Mouse (Mus musculus) CH12.LX (cell line): ENCODE measurements around the gene Emilin3. TPM values are rescaled to one million over a fixed set of nuclear protein-coding genes. Genes with fewer than 3 reads are reported as not detected.

Source experiments
- DNase-seq: peaks from one replicate; pipeline ENCODE4 v3.0.0-alpha.2; 2013; ENCODE audit errors: extremely low read depth
- H3K27ac ChIP-seq: 2 replicates; pipeline ENCODE4 v1.5.1; 2012; ENCODE audit warnings: low read depth, mild to moderate bottlenecking, control low read depth, moderate library complexity; ENCODE audit not compliant: insufficient read depth
- H3K27me3 ChIP-seq: replicated peaks from 2 replicates; pipeline ENCODE3; 2012; ENCODE audit warnings: inconsistent platforms
- H3K36me3 ChIP-seq, 2 experiments: replicated peaks in 1 of 2; 2 replicates each; pipeline versions ENCODE3 to v1.6.1; 2012; ENCODE audit warnings: inconsistent platforms in 1 of 2, low read length in 1 of 2, mild to moderate bottlenecking in 1 of 2, mixed read lengths in 1 of 2, moderate library complexity in 1 of 2; ENCODE audit not compliant: control insufficient read depth in 1 of 2, insufficient read depth in 1 of 2
- H3K4me1 ChIP-seq, 2 experiments: 2 replicates each; pipeline ENCODE4 v1.6.1; 2012; ENCODE audit warnings: inconsistent platforms in 1 of 2, moderate library complexity in 1 of 2; ENCODE audit not compliant: insufficient read depth in 2 of 2, control insufficient read depth in 1 of 2
- H3K4me2 ChIP-seq: 2 replicates; pipeline ENCODE4 v1.6.1; 2012; ENCODE audit warnings: low read depth, mild to moderate bottlenecking, control low read depth; ENCODE audit not compliant: poor library complexity, insufficient read depth, severe bottlenecking
- H3K4me3 ChIP-seq, 3 experiments: fragments of 150-350 bp in 1 of 3; sonication (generic) in 1 of 3; replicated peaks in 1 of 3; 2 replicates each; pipeline versions ENCODE3 to v1.5.1; 2011 to 2012; ENCODE audit warnings: low read depth in 2 of 3, low read length in 2 of 3, mild to moderate bottlenecking in 2 of 3, moderate library complexity in 2 of 3, control low read depth in 1 of 3, improper control_type of control experiment in 1 of 3, inconsistent platforms in 1 of 3, mixed read lengths in 1 of 3; ENCODE audit not compliant: poor library complexity in 1 of 3
- H3K79me2 ChIP-seq: replicated peaks from 2 replicates; pipeline ENCODE4 v1.6.1; 2012; ENCODE audit warnings: mild to moderate bottlenecking, moderate library complexity; ENCODE audit not compliant: control insufficient read depth, poor library complexity, insufficient read depth, severe bottlenecking; ENCODE audit errors: extremely low read depth
- H3K9ac ChIP-seq: 2 replicates; pipeline ENCODE4 v1.6.1; 2012; ENCODE audit warnings: low read depth, mild to moderate bottlenecking, control low read depth, moderate library complexity; ENCODE audit not compliant: insufficient read depth
- H3K9me3 ChIP-seq: replicated peaks from 2 replicates; pipeline ENCODE3; 2012; ENCODE audit warnings: low read length, inconsistent platforms, mixed read lengths
- CHD1 ChIP-seq: IDR thresholded peaks from 2 replicates; pipeline ENCODE4 v1.6.1; 2012; ENCODE audit warnings: low read depth, low read length, improper control_type of control experiment, inconsistent platforms
- CTCF ChIP-seq, 2 experiments: IDR thresholded peaks in 1 of 2; conservative IDR thresholded peaks in 1 of 2; 2 replicates each; pipeline ENCODE4 v1.5.1; 2011 to 2012; ENCODE audit warnings: low read depth in 2 of 2, low read length in 2 of 2, improper control_type of control experiment in 1 of 2, inconsistent platforms in 1 of 2, mild to moderate bottlenecking in 1 of 2, moderate library complexity in 1 of 2
- E2F4 ChIP-seq: IDR thresholded peaks from 2 replicates; pipeline ENCODE4 v1.6.1; 2011; ENCODE audit warnings: low read depth, low read length, improper control_type of control experiment; ENCODE audit not compliant: insufficient replicate concordance
- ELF1 ChIP-seq: IDR thresholded peaks from 2 replicates; pipeline ENCODE4 v1.6.1; 2014; ENCODE audit warnings: low read depth, mild to moderate bottlenecking, inconsistent platforms, low read length, improper control_type of control experiment
- EP300 ChIP-seq: IDR thresholded peaks from 2 replicates; pipeline ENCODE4 v1.6.1; 2011; ENCODE audit warnings: low read length, improper control_type of control experiment
- ETS1 ChIP-seq: conservative IDR thresholded peaks from 2 replicates; pipeline ENCODE4 v1.6.1; 2012; ENCODE audit warnings: low read depth, mild to moderate bottlenecking, inconsistent platforms, low read length, improper control_type of control experiment, moderate library complexity
- GABPA ChIP-seq: IDR thresholded peaks from 2 replicates; pipeline ENCODE4 v1.6.1; 2012; ENCODE audit warnings: low read depth, low read length, improper control_type of control experiment, inconsistent platforms; ENCODE audit not compliant: insufficient replicate concordance
- IRF4 ChIP-seq: IDR thresholded peaks from 2 replicates; pipeline ENCODE4 v1.6.1; 2014; ENCODE audit warnings: low read depth, mild to moderate bottlenecking, inconsistent platforms, low read length, improper control_type of control experiment
- JUND ChIP-seq: conservative IDR thresholded peaks from 2 replicates; pipeline ENCODE4 v1.6.1; 2011; ENCODE audit warnings: low read depth, low read length, improper control_type of control experiment
- MAFK ChIP-seq: IDR thresholded peaks from 2 replicates; pipeline ENCODE4 v1.6.1; 2011; ENCODE audit warnings: low read length, improper control_type of control experiment; ENCODE audit not compliant: insufficient replicate concordance
- MAX ChIP-seq: IDR thresholded peaks from 2 replicates; pipeline ENCODE4 v1.6.1; 2011; ENCODE audit warnings: low read length, improper control_type of control experiment
- MEF2A ChIP-seq: IDR thresholded peaks from 2 replicates; pipeline ENCODE4 v1.6.1; 2014; ENCODE audit warnings: low read depth, mild to moderate bottlenecking, inconsistent platforms, low read length, improper control_type of control experiment, borderline replicate concordance
- MXI1 ChIP-seq: IDR thresholded peaks from 2 replicates; pipeline ENCODE4 v1.6.1; 2011; ENCODE audit warnings: mild to moderate bottlenecking, low read depth, low read length, improper control_type of control experiment
- PAX5 ChIP-seq: IDR thresholded peaks from 2 replicates; pipeline ENCODE4 v1.6.1; 2012; ENCODE audit warnings: low read length, inconsistent platforms, mixed read lengths
- POLR2A ChIP-seq: IDR thresholded peaks from 2 replicates; pipeline ENCODE4 v1.6.1; 2011; ENCODE audit warnings: low read depth, mild to moderate bottlenecking, improper control_type of control experiment, low read length
- POLR2AphosphoS2 ChIP-seq: IDR thresholded peaks from 2 replicates; pipeline ENCODE4 v1.6.1; 2011; ENCODE audit warnings: low read depth, low read length, improper control_type of control experiment
- SIN3A ChIP-seq: IDR thresholded peaks from 2 replicates; pipeline ENCODE4 v1.6.1; 2012; ENCODE audit warnings: low read length, improper control_type of control experiment, inconsistent platforms
- SMC3 ChIP-seq: IDR thresholded peaks from 2 replicates; pipeline ENCODE4 v1.6.1; 2011; ENCODE audit warnings: low read depth, low read length, improper control_type of control experiment
- TCF12 ChIP-seq: IDR thresholded peaks from 2 replicates; pipeline ENCODE4 v1.6.1; 2014; ENCODE audit warnings: low read depth, mild to moderate bottlenecking, inconsistent platforms, low read length, improper control_type of control experiment
- UBTF ChIP-seq: IDR thresholded peaks from 2 replicates; pipeline ENCODE4 v1.6.1; 2012; ENCODE audit warnings: low read depth, mild to moderate bottlenecking, inconsistent platforms, low read length, improper control_type of control experiment, moderate library complexity
- ZC3H11A ChIP-seq: IDR thresholded peaks from 2 replicates; pipeline ENCODE4 v1.6.1; 2012; ENCODE audit warnings: low read depth, mild to moderate bottlenecking, inconsistent platforms, low read length, improper control_type of control experiment
- ZKSCAN1 ChIP-seq: IDR thresholded peaks from 2 replicates; pipeline ENCODE4 v1.6.1; 2012; ENCODE audit warnings: low read depth, inconsistent platforms, low read length, improper control_type of control experiment, borderline replicate concordance
- ZMIZ1 ChIP-seq: IDR thresholded peaks from 2 replicates; pipeline ENCODE4 v1.6.1; 2012; ENCODE audit warnings: low read depth, mild to moderate bottlenecking, inconsistent platforms, low read length, improper control_type of control experiment
- ZNF384 ChIP-seq: IDR thresholded peaks from 2 replicates; pipeline ENCODE4 v1.6.1; 2012; ENCODE audit warnings: low read depth, low read length, improper control_type of control experiment, inconsistent platforms
- dilution Hi-C: fragments of 300-500 bp; cut with MboI; formaldehyde crosslinking; loops from 2 replicates; pipeline ENCODE4 v1.14.3; 2020; ENCODE audit warnings: low sequenced_read_pairs; ENCODE audit not compliant: extremely low pct_unique_long_range_greater_than_20kb, extremely low pct_ligation_motif_present
- in situ Hi-C: fragments of 300-500 bp; cut with MboI; formaldehyde crosslinking; loops from 3 replicates; pipeline ENCODE4 v1.14.3; 2019; ENCODE audit warnings: low sequenced_read_pairs, low pct_ligation_motif_present, low pct_unique_long_range_greater_than_20kb, mixed read lengths
- polyA plus RNA-seq: library from polyadenylated mRNA; unstranded; fragments of >175 nt; gene quantifications from 2 replicates; pipeline ENCODE4 v1.2.1, GENCODE M21; 2012; ENCODE audit warnings: low read depth; ENCODE audit not compliant: insufficient read length
- total RNA-seq, 2 experiments: library from RNA; depleted of rRNA; stranded (reverse); fragments of 300-350 nt in 1 of 2; fragments of >200 nt in 1 of 2; gene quantifications; 2 replicates each; pipeline ENCODE4 v1.2.3; 2012 to 2014

Gene Emilin3
- total and polyA plus RNA-seq, 3 experiments: not detected

DNA sequence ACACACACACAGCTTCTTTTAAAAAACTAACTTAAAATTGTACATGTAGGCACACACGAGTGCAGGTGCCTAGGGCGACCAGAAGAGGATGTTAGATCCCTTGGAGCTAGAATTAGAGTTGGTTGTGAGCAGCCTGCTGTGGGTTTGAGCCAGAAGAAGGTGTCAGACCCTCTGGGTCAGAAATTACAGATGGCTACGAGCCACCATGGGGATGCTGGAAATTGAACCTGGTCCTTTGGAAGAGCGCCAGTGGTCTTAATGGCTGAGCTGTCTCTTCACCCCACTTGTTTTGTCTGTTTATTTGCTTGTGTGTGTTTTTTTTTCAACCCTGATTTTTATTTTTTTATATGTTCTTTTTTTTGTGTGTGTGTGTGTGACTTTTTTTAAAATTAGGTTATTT lies 22.3 kb upstream of the Emilin3 start:
- TF ChIP-seq MXI1 (no peak), JUND (no peak), MAFK (no peak), ZNF384 (no peak), PAX5 (no peak), POLR2AphosphoS2 (no peak), ZKSCAN1 (no peak), MAX (no peak), POLR2A (no peak)
- Histone ChIP-seq H3K9me3 (no peaks in the 10 kb centered on the region), H3K27ac (no peak overlapping the region), H3K36me3 (no peaks in the 10 kb centered on the region), H3K4me3 (no peak overlapping the region), H3K9ac (no peak overlapping the region), H3K4me1 (no peaks in the 10 kb centered on the region), H3K79me2 (no peaks in the 10 kb centered on the region), H3K27me3 (peaks cover 6% of the 10 kb centered on the region), H3K4me2 (no peak overlapping the region)
- in situ Hi-C loops: no loop called here
- DNase-seq: no peak
- dilution Hi-C loops: no loop called here

DNA sequence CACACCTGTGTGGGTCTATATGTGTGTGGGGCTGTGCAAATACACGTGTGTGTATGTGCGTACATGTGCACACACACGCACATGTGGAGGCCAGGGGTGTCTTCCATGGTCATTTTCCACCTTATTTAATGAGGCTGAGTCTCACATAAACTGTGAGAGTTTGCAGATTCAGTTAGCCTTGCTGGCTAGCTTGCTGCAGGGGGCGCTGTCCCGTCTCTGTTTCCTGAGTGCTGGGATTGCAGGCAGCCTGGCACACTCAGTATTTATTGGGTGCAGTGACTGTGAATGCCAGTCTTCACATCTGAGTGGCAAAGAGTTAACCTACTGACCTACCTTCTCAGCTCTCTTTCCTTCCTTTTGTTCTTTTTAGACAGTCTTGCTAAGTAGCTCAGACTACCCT lies 21.8 kb upstream of the Emilin3 start:
- H3K27me3 ChIP-seq: peaks cover 6% of the 10 kb centered on the region
- H3K4me3 ChIP-seq: no peak overlapping the region
- in situ Hi-C loops: no loop called here
- no peaks in the 10 kb centered on the region for H3K9me3 ChIP-seq
- no peaks in the 10 kb centered on the region for H3K79me2 ChIP-seq
- H3K9ac ChIP-seq: no peak overlapping the region
- dilution Hi-C loops: no loop called here
- no peak overlapping the region for H3K27ac ChIP-seq
- no peak overlapping the region for H3K4me2 ChIP-seq
- no peaks in the 10 kb centered on the region for H3K36me3 ChIP-seq
- TF ChIP-seq GABPA (no peak), ZMIZ1 (no peak), ELF1 (no peak), SMC3 (no peak), CTCF (conservative IDR thresholded peaks at IDR 0.05 in 1 of 2, IDR thresholded peaks at IDR 0.05 in 1 of 2; ENCODE audit: low read depth in 2 of 2, low read length in 2 of 2) (peak in 1 of 2 experiments; percentile 20; a peak in 1 of 4 replicates), PAX5 (no peak), SIN3A (no peak), TCF12 (no peak)
- no peaks in the 10 kb centered on the region for H3K4me1 ChIP-seq
- DNase-seq: no peak

DNA sequence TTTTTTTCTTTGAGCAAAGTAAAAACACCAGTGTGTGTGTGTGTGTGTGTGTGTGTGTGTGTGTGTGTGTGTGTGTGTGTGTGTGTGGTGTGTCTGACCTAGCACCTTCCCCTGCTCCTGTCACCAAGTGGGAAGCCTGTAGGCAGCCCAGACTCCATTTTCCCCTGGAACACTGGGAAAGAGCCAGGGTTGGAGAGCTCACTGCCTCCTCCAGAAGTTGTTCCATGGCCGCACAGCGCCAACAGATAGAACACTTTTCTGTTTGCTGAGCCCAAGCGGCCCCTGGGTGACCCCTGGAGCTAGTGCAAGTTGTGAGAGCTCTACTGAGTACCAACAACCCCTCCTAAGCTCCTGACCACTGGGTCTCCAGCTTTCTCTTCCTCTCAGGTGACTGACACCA lies 20.9 kb upstream of the Emilin3 start:
- no peak overlapping the region for H3K4me3 ChIP-seq
- DNase-seq: no peak
- H3K79me2 ChIP-seq: no peaks in the 10 kb centered on the region
- dilution Hi-C loops: no loop called here
- H3K9me3 ChIP-seq: no peaks in the 10 kb centered on the region
- H3K27me3 ChIP-seq: peaks cover 6% of the 10 kb centered on the region
- H3K4me1 ChIP-seq: no peaks in the 10 kb centered on the region
- H3K27ac ChIP-seq: no peak overlapping the region
- in situ Hi-C loops: no loop called here
- H3K36me3 ChIP-seq: no peaks in the 10 kb centered on the region
- H3K4me2 ChIP-seq: no peak overlapping the region
- no peak overlapping the region for H3K9ac ChIP-seq
- TF ChIP-seq MAX: no peak
- TF ChIP-seq EP300: no peak
- no peak for TF ChIP-seq CHD1
- TF ChIP-seq MEF2A: no peak
- TF ChIP-seq UBTF: no peak
- TF ChIP-seq GABPA: no peak
- no peak for TF ChIP-seq JUND
- TF ChIP-seq E2F4: no peak
- no peak for TF ChIP-seq POLR2AphosphoS2
- no peak for TF ChIP-seq IRF4
- no peak for TF ChIP-seq PAX5
- no peak for TF ChIP-seq ZC3H11A
- TF ChIP-seq SMC3: no peak
- no peak for TF ChIP-seq ETS1
